Mouse (Mus musculus): Measurements from ENCODE around the gene Nxph3. TPM values are rescaled to one million over a fixed set of nuclear protein-coding genes. Genes with fewer than 3 reads are reported as not detected.

Gene Nxph3
- polyA plus RNA-seq, 1 experiment from 2014 or later: 0.28 TPM

- peak overlapping the region; percentile 44; the same call in 1 of the 2 replicates for H3K4me2 ChIP-seq
- H3K9me3 ChIP-seq (ENCODE audit: low read depth, low read length): no peaks in the 10 kb centered on the region
- H3K4me1 ChIP-seq (ENCODE audit: insufficient read depth): no peaks in the 10 kb centered on the region
- H3K27ac ChIP-seq (ENCODE audit: low read depth): no peak overlapping the region
- 19% methylated on average over 24 of the region's 24 CpGs for WGBS
- DNase-seq (peak; percentile 96), ATAC-seq (ENCODE audit: insufficient read depth) (peak; percentile 88)
- H3K9ac ChIP-seq: no peak overlapping the region
- H3K27me3 ChIP-seq (ENCODE audit: insufficient read depth, low read length): no peaks in the 10 kb centered on the region
- TF ChIP-seq CTCF (IDR thresholded peaks at IDR 0.05; ENCODE audit: low read depth): peak; percentile 100
- no peaks in the 10 kb centered on the region for H3K36me3 ChIP-seq (ENCODE audit: insufficient read depth)
- H3K4me3 ChIP-seq (ENCODE audit: low read depth, low read length): no peak overlapping the region
Observed at GRCm38 (mm10) chr11:95533484-95534160, 19.3 kb upstream of the Nxph3 start.

GRCm38 (mm10) chr11:95532353-95533072, 18.1 kb upstream of the Nxph3 start:
- Histone ChIP-seq H3K9ac (no peak overlapping the region), H3K4me1 (ENCODE audit: insufficient read depth) (no peaks in the 10 kb centered on the region), H3K36me3 (ENCODE audit: insufficient read depth) (no peaks in the 10 kb centered on the region), H3K4me3 (ENCODE audit: low read depth, low read length) (no peak overlapping the region), H3K9me3 (ENCODE audit: low read depth, low read length) (no peaks in the 10 kb centered on the region), H3K27ac (ENCODE audit: low read depth) (no peak overlapping the region), H3K27me3 (ENCODE audit: insufficient read depth, low read length) (no peaks in the 10 kb centered on the region), H3K4me2 (no peak overlapping the region)
- TF ChIP-seq CTCF (IDR thresholded peaks at IDR 0.05; ENCODE audit: low read depth): no peak
- no peak for ATAC-seq (ENCODE audit: insufficient read depth)
- 60% methylated on average over 13 of the region's 13 CpGs for WGBS
- DNase-seq: no peak

GRCm38 (mm10) chr11:95528231-95528630, 13.9 kb upstream of the Nxph3 start:
- Histone ChIP-seq H3K27ac (ENCODE audit: low read depth) (no peak overlapping the region), H3K4me2 (no peak overlapping the region), H3K36me3 (ENCODE audit: insufficient read depth) (no peaks in the 10 kb centered on the region), H3K9me3 (ENCODE audit: low read depth, low read length) (no peaks in the 10 kb centered on the region), H3K4me1 (ENCODE audit: insufficient read depth) (no peaks in the 10 kb centered on the region), H3K27me3 (ENCODE audit: insufficient read depth, low read length) (no peaks in the 10 kb centered on the region), H3K4me3 (ENCODE audit: low read depth, low read length) (no peak overlapping the region), H3K9ac (no peak overlapping the region)
- TF ChIP-seq CTCF (IDR thresholded peaks at IDR 0.05; ENCODE audit: low read depth): no peak
- ATAC-seq (ENCODE audit: insufficient read depth) (no peak), DNase-seq (no peak)
- 78% methylated on average over 3 of the region's 3 CpGs for WGBS

GRCm38 (mm10) chr11:95527307-95527706, 12.9 kb upstream of the Nxph3 start:
- Histone ChIP-seq H3K27me3 (ENCODE audit: insufficient read depth, low read length) (no peaks in the 10 kb centered on the region), H3K27ac (ENCODE audit: low read depth) (no peak overlapping the region), H3K36me3 (ENCODE audit: insufficient read depth) (no peaks in the 10 kb centered on the region), H3K4me1 (ENCODE audit: insufficient read depth) (no peaks in the 10 kb centered on the region), H3K9ac (no peak overlapping the region), H3K9me3 (ENCODE audit: low read depth, low read length) (no peaks in the 10 kb centered on the region), H3K4me2 (no peak overlapping the region), H3K4me3 (ENCODE audit: low read depth, low read length) (no peak overlapping the region)
- DNase-seq (no peak), ATAC-seq (ENCODE audit: insufficient read depth) (no peak)
- whole genome bisulfite sequencing: 74% methylated on average over 8 of the region's 8 CpGs
- TF ChIP-seq CTCF (IDR thresholded peaks at IDR 0.05; ENCODE audit: low read depth): no peak

GRCm38 (mm10) chr11:95521563-95521962, 7.2 kb upstream of the Nxph3 start:
- Histone ChIP-seq H3K9me3 (ENCODE audit: low read depth, low read length) (no peaks in the 10 kb centered on the region), H3K4me1 (ENCODE audit: insufficient read depth) (no peaks in the 10 kb centered on the region), H3K27ac (ENCODE audit: low read depth) (no peak overlapping the region), H3K4me2 (peak overlapping the region; percentile 52), H3K4me3 (ENCODE audit: low read depth, low read length) (peak overlapping the region; percentile 17; the same call in 1 of the 2 replicates), H3K27me3 (ENCODE audit: insufficient read depth, low read length) (0 out of 2 replicates have a peak, but pooled peaks cover 7% of the 10 kb centered on the region), H3K9ac (no peak overlapping the region), H3K36me3 (ENCODE audit: insufficient read depth) (no peaks in the 10 kb centered on the region)
- ATAC-seq (ENCODE audit: insufficient read depth) (peak; percentile 33; the same call in 1 of the 2 replicates), DNase-seq (peak; percentile 91)
- peak; percentile 96 for TF ChIP-seq CTCF (IDR thresholded peaks at IDR 0.05; ENCODE audit: low read depth)
- 2% methylated on average over 13 of the region's 13 CpGs for WGBS

- Histone ChIP-seq H3K9me3 (ENCODE audit: low read depth, low read length) (no peaks in the 10 kb centered on the region), H3K27me3 (ENCODE audit: insufficient read depth, low read length) (peaks cover 15% of the 10 kb centered on the region), H3K36me3 (ENCODE audit: insufficient read depth) (no peaks in the 10 kb centered on the region), H3K4me2 (peak overlapping the region; percentile 52), H3K4me1 (ENCODE audit: insufficient read depth) (no peaks in the 10 kb centered on the region), H3K27ac (ENCODE audit: low read depth) (no peak overlapping the region), H3K9ac (no peak overlapping the region), H3K4me3 (ENCODE audit: low read depth, low read length) (peak overlapping the region; percentile 15)
- peak; percentile 99 for TF ChIP-seq CTCF (IDR thresholded peaks at IDR 0.05; ENCODE audit: low read depth)
- 5% methylated on average over 27 of the region's 27 CpGs for WGBS
- DNase-seq (peak; percentile 94), ATAC-seq (ENCODE audit: insufficient read depth) (peak; percentile 75)
Observed at GRCm38 (mm10) chr11:95520456-95521072, 6.2 kb upstream of the Nxph3 start.

GRCm38 (mm10) chr11:95519996-95520395, 5.6 kb upstream of the Nxph3 start:
- H3K9me3 ChIP-seq (ENCODE audit: low read depth, low read length): no peaks in the 10 kb centered on the region
- 74% methylated on average over 3 of the region's 3 CpGs for WGBS
- peaks cover 21% of the 10 kb centered on the region for H3K27me3 ChIP-seq (ENCODE audit: insufficient read depth, low read length)
- DNase-seq (no peak), ATAC-seq (ENCODE audit: insufficient read depth) (no peak)
- TF ChIP-seq CTCF (IDR thresholded peaks at IDR 0.05; ENCODE audit: low read depth): no peak
- H3K4me1 ChIP-seq (ENCODE audit: insufficient read depth): no peaks in the 10 kb centered on the region
- no peak overlapping the region for H3K9ac ChIP-seq
- H3K27ac ChIP-seq (ENCODE audit: low read depth): no peak overlapping the region
- no peaks in the 10 kb centered on the region for H3K36me3 ChIP-seq (ENCODE audit: insufficient read depth)
- H3K4me2 ChIP-seq: no peak overlapping the region
- no peak overlapping the region for H3K4me3 ChIP-seq (ENCODE audit: low read depth, low read length)

All from lung, embryonic 14.5 days (tissue).